Mouse (Mus musculus) limb, embryonic 13.5 days (tissue): ENCODE results near the gene Trim71. TPM values are rescaled to one million over a fixed set of nuclear protein-coding genes. Genes with fewer than 3 reads are reported as not detected.
A peak's percentile ranks its signal among the peaks of the same experiment; 100 is the strongest.

Source experiments
- ATAC-seq: fragments of 200-750 bp; cut with Nextera tagmentation; 2 replicates; pipeline ENCODE4 v1.8.0; 2017; ENCODE audit warnings: low read depth, moderate number of reproducible peaks, moderate TSS enrichment; ENCODE audit not compliant: low FRiP score
- H3K27ac ChIP-seq: fragments of 300-500 bp; sonication (generic); 2 replicates; pipeline ENCODE4 v1.5.1; 2015; ENCODE audit warnings: inconsistent platforms, mild to moderate bottlenecking, moderate library complexity
- H3K27me3 ChIP-seq: fragments of 300-500 bp; sonication (generic); 2 replicates; pipeline ENCODE4 v1.6.1; 2015; ENCODE audit warnings: mild to moderate bottlenecking, inconsistent platforms
- H3K36me3 ChIP-seq: fragments of 300-500 bp; sonication (generic); 2 replicates; pipeline ENCODE4 v1.6.1; 2015; ENCODE audit warnings: inconsistent platforms, mild to moderate bottlenecking, moderate library complexity
- H3K4me1 ChIP-seq: fragments of 300-500 bp; sonication (generic); 2 replicates; pipeline ENCODE4 v1.6.1; 2015; ENCODE audit warnings: inconsistent platforms
- H3K4me2 ChIP-seq: fragments of 300-500 bp; sonication (generic); replicated peaks from 2 replicates; pipeline ENCODE4 v1.6.1; 2015; ENCODE audit warnings: inconsistent platforms, mild to moderate bottlenecking, moderate library complexity
- H3K4me3 ChIP-seq: fragments of 300-500 bp; sonication (generic); 2 replicates; pipeline ENCODE4 v1.5.1; 2015; ENCODE audit warnings: moderate library complexity, mild to moderate bottlenecking, inconsistent platforms
- H3K9ac ChIP-seq: fragments of 300-500 bp; sonication (generic); 2 replicates; pipeline ENCODE4 v1.6.1; 2015; ENCODE audit warnings: mild to moderate bottlenecking, inconsistent platforms
- H3K9me3 ChIP-seq: fragments of 300-500 bp; sonication (generic); 2 replicates; pipeline ENCODE4 v1.6.1; 2016; ENCODE audit warnings: inconsistent platforms
- WGBS: fragments of 180-500 bp; shearing (Covaris S2); methylation state at CpG from one replicate; pipeline ENCODE4 v1.1.7; 2015; 5-methylcytosine and 5-hydroxymethylcytosine counted together
- polyA plus RNA-seq: library from polyadenylated mRNA; unstranded; fragments of >200 nt; fragmentation: Nextera tagmentation; extraction: Ambion mirVana; gene quantifications from 2 replicates; pipeline ENCODE4 v1.2.1, GENCODE M21; 2015

The Trim71 gene
- polyA plus RNA-seq, 1 experiment from 2014 or later, result 0.62 TPM

GRCm38 (mm10) chr9:114568682-114569474, 4.7 kb upstream of the Trim71 start:
- Histone ChIP-seq H3K36me3 (no peaks in the 10 kb centered on the region), H3K9ac (no peak overlapping the region), H3K4me3 (no peak overlapping the region), H3K27me3 (no peaks in the 10 kb centered on the region), H3K27ac (no peak overlapping the region), H3K9me3 (no peaks in the 10 kb centered on the region), H3K4me2 (no peak overlapping the region), H3K4me1 (peaks cover 9% of the 10 kb centered on the region; the same call in 1 of the 2 replicates)
- WGBS, result 73% methylated on average over 5 of the region's 5 CpGs
- ATAC-seq, result no peak

DNA sequence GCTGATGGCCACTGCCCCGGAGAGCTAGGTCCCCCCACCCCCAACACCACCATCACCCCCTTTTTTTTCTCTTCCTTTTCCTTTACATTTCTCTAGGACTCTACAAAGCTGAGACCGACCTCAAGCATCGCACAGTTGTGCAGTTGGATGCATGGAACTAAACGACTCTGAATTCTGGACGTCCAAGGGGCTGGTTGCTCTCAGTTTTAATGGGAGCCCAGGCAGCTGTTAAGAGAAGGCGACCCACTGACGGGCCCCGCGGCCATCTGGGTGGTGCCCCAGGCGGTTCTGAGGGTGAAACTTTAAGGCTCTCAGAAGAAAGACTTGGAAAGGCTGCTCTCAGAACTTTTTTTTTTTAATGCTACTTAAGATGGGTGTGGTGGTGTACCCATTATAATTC, 498 bp upstream of the Trim71 start:
- Histone ChIP-seq H3K9ac (peak overlapping the region; percentile 73), H3K4me3 (peak overlapping the region; percentile 68), H3K27me3 (peaks cover 36% of the 10 kb centered on the region), H3K4me2 (peak overlapping the region; percentile 93), H3K36me3 (no peaks in the 10 kb centered on the region), H3K4me1 (peaks cover 43% of the 10 kb centered on the region), H3K27ac (no peak overlapping the region), H3K9me3 (no peaks in the 10 kb centered on the region)
- under 1% methylated on average over 10 of the region's 10 CpGs for WGBS
- ATAC-seq, result no peak

GRCm38 (mm10) chr9:114562919-114563751, 1.0 kb downstream of the Trim71 start:
- H3K27me3 ChIP-seq, result peaks cover 36% of the 10 kb centered on the region
- peak overlapping the region; percentile 58; the same call in 1 of the 2 replicates for H3K27ac ChIP-seq
- peaks cover 46% of the 10 kb centered on the region for H3K4me1 ChIP-seq
- peak overlapping the region; percentile 73 for H3K9ac ChIP-seq
- H3K4me2 ChIP-seq, result peak overlapping the region; percentile 93
- H3K9me3 ChIP-seq, result no peaks in the 10 kb centered on the region
- WGBS, result under 1% methylated on average over 122 of the region's 122 CpGs
- ATAC-seq, result no peak
- H3K4me3 ChIP-seq, result peak overlapping the region; percentile 68
- H3K36me3 ChIP-seq, result no peaks in the 10 kb centered on the region

- ATAC-seq, result no peak
- Histone ChIP-seq H3K4me2 (peak overlapping the region; percentile 93), H3K36me3 (no peaks in the 10 kb centered on the region), H3K27me3 (peaks cover 36% of the 10 kb centered on the region), H3K27ac (no peak overlapping the region), H3K4me3 (peak overlapping the region; percentile 68), H3K9me3 (no peaks in the 10 kb centered on the region), H3K4me1 (peaks cover 46% of the 10 kb centered on the region), H3K9ac (peak overlapping the region; percentile 73)
- WGBS, result under 1% methylated on average over 87 of the region's 101 CpGs
These were observed 1.9 kb downstream of the Trim71 start for GRCm38 (mm10) chr9:114562031-114562918.

DNA sequence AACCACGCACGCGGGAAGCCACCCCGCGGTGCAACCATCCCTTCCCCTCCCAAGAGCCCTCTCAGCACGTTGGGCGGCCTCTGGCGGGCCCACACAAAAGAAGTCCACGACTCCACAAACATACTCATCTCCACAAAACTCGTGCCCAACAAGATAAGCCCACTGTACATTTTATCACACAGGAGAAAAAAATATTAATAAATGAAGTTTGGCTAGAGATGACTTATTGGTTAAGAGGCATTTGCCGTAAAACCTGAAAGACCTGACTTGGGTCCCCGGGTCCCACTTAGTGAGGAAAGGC, 2.5 kb downstream of the Trim71 start:
- ATAC-seq, result no peak
- Histone ChIP-seq H3K27me3 (peaks cover 36% of the 10 kb centered on the region), H3K4me1 (peaks cover 46% of the 10 kb centered on the region), H3K4me3 (peak overlapping the region; percentile 68), H3K36me3 (no peaks in the 10 kb centered on the region), H3K9me3 (no peaks in the 10 kb centered on the region), H3K4me2 (peak overlapping the region; percentile 93), H3K9ac (0 out of 2 replicates have a peak overlapping the region, but pooled peaks have one; percentile 53), H3K27ac (no peak overlapping the region)
- WGBS, result 2% methylated on average over 12 of the region's 12 CpGs

GRCm38 (mm10) chr9:114560771-114561670, 3.1 kb downstream of the Trim71 start:
- Histone ChIP-seq H3K4me1 (peaks cover 46% of the 10 kb centered on the region), H3K9me3 (no peaks in the 10 kb centered on the region), H3K27ac (no peak overlapping the region), H3K4me3 (peak overlapping the region; percentile 68), H3K4me2 (peak overlapping the region; percentile 93), H3K27me3 (peaks cover 36% of the 10 kb centered on the region), H3K9ac (peak overlapping the region; percentile 53), H3K36me3 (no peaks in the 10 kb centered on the region)
- WGBS, result 2% methylated on average over 36 of the region's 36 CpGs
- ATAC-seq, result no peak

DNA sequence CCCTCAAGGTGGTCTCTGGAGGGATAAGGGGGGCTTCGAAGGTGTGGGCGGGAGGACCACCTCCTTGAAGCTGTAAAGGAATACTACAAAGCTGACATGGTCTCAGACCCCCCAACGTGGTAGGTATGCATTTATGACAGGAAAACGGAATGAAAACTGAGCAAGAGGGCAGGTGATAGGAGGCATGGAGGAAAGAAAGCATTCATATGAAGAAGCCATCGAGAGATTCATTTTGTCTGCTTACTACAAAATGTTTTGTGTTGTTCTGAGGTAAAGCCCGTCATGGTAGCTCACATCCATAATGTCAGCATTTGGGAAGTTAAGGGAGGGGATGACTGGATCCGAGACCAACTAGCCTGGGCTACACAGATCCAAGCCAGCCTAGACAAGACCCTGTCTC, 4.0 kb downstream of the Trim71 start:
- no peaks in the 10 kb centered on the region for H3K36me3 ChIP-seq
- peaks cover 46% of the 10 kb centered on the region for H3K4me1 ChIP-seq
- H3K4me3 ChIP-seq, result peak overlapping the region; percentile 68
- H3K27me3 ChIP-seq, result peaks cover 36% of the 10 kb centered on the region
- WGBS, result 9% methylated on average over 7 of the region's 7 CpGs
- H3K9me3 ChIP-seq, result no peaks in the 10 kb centered on the region
- no peak overlapping the region for H3K9ac ChIP-seq
- H3K27ac ChIP-seq, result no peak overlapping the region
- no peak for ATAC-seq
- peak overlapping the region; percentile 93 for H3K4me2 ChIP-seq

GRCm38 (mm10) chr9:114557086-114557485, 7.1 kb downstream of the Trim71 start:
- WGBS, result 23% methylated on average over 7 of the region's 7 CpGs
- Histone ChIP-seq H3K9ac (no peak overlapping the region), H3K9me3 (no peaks in the 10 kb centered on the region), H3K27ac (no peak overlapping the region), H3K27me3 (peaks cover 21% of the 10 kb centered on the region), H3K4me3 (no peak overlapping the region), H3K4me1 (peaks cover 39% of the 10 kb centered on the region), H3K36me3 (no peaks in the 10 kb centered on the region), H3K4me2 (no peak overlapping the region)
- ATAC-seq, result no peak

DNA sequence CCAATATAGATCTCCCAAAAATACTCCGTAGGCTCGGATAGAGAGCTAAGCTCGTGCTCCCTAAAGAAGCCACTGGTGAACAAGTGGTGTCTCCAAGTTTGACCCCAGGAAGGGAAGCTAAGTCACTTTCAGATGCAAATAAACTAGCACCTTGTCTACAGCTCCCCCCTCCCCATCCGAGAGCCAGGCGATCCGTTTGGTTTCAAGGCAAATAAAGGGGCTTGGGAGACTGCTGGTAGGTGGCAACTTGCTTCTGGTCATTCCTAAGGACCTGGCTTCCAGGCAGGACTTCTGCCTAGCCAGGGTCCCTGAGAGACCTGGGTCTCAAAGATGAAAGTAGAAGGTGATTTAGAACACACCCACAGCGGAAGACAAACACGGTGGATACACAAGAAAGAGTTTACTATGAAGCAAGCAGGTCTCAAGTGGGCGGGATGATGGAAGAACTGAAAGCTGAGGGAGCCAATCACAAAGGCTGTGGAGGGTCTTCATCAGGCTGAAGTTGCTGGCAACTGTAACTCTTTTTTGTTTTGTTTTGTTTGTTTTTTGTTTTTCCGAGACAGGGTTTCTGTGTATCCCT, 7.8 kb downstream of the Trim71 start:
- H3K9me3 ChIP-seq, result no peaks in the 10 kb centered on the region
- 41% methylated on average over 10 of the region's 10 CpGs for WGBS
- ATAC-seq, result no peak
- no peak overlapping the region for H3K27ac ChIP-seq
- H3K4me3 ChIP-seq, result no peak overlapping the region
- no peak overlapping the region for H3K9ac ChIP-seq
- peaks cover 32% of the 10 kb centered on the region for H3K4me1 ChIP-seq
- H3K27me3 ChIP-seq, result peaks cover 14% of the 10 kb centered on the region; the same call in 1 of the 2 replicates
- no peaks in the 10 kb centered on the region for H3K36me3 ChIP-seq
- no peak overlapping the region for H3K4me2 ChIP-seq

GRCm38 (mm10) chr9:114554355-114554979, 9.7 kb downstream of the Trim71 start:
- Histone ChIP-seq H3K4me2 (no peak overlapping the region), H3K27ac (no peak overlapping the region)
- WGBS, result 66% methylated on average over 5 of the region's 5 CpGs

More at GRCm38 (mm10) chr9:114554355-114554979, 9.7 kb downstream of the Trim71 start:
- peak; percentile 46; the same call in 1 of the 2 replicates for ATAC-seq
- Histone ChIP-seq H3K9ac (no peak overlapping the region), H3K36me3 (no peaks in the 10 kb centered on the region), H3K9me3 (no peaks in the 10 kb centered on the region), H3K4me1 (peaks cover 15% of the 10 kb centered on the region), H3K4me3 (no peak overlapping the region), H3K27me3 (no peaks in the 10 kb centered on the region; the same call in 1 of the 2 replicates)
